Mouse (Mus musculus) limb, embryonic 11.5 days (tissue): Measurements from ENCODE around the gene Tfap4. TPM values are rescaled to one million over a fixed set of nuclear protein-coding genes. Genes with fewer than 3 reads are reported as not detected.

ENCODE experiments used
- ATAC-seq: fragments of 200-750 bp; cut with Nextera tagmentation; 2 replicates; pipeline ENCODE4 v1.8.0; 2017; ENCODE audit warnings: low read depth; ENCODE audit not compliant: insufficient number of reproducible peaks, low FRiP score, low TSS enrichment
- DNase-seq: peaks from one replicate; pipeline ENCODE4 v3.0.0-alpha.2; 2015; ENCODE audit warnings: low spot score
- H3K27ac ChIP-seq: fragments of 300-500 bp; sonication (generic); replicated peaks from 2 replicates; pipeline ENCODE4 v1.5.1; 2014; ENCODE audit warnings: low read depth, mild to moderate bottlenecking, low read length
- H3K27me3 ChIP-seq: fragments of 300-500 bp; sonication (generic); 2 replicates; pipeline ENCODE4 v1.6.1; 2014; ENCODE audit warnings: mild to moderate bottlenecking, low read length, mixed read lengths; ENCODE audit not compliant: control insufficient read depth, insufficient read depth
- H3K36me3 ChIP-seq: fragments of 300-500 bp; sonication (generic); 2 replicates; pipeline ENCODE4 v1.6.1; 2014; ENCODE audit warnings: mild to moderate bottlenecking, low read length, moderate library complexity, mixed read lengths; ENCODE audit not compliant: control insufficient read depth, insufficient read depth
- H3K4me1 ChIP-seq: fragments of 300-500 bp; sonication (generic); 2 replicates; pipeline ENCODE4 v1.6.1; 2014; ENCODE audit warnings: low read length, mixed read lengths; ENCODE audit not compliant: control insufficient read depth, insufficient read depth
- H3K4me2 ChIP-seq: fragments of 300-500 bp; sonication (generic); 2 replicates; pipeline ENCODE4 v1.6.1; 2014; ENCODE audit warnings: low read depth, mild to moderate bottlenecking, moderate library complexity; ENCODE audit not compliant: severe bottlenecking
- H3K4me3 ChIP-seq: fragments of 300-500 bp; sonication (generic); 2 replicates; pipeline ENCODE4 v1.5.1; 2014; ENCODE audit warnings: low read depth, low read length
- H3K9ac ChIP-seq: fragments of 300-500 bp; sonication (generic); 2 replicates; pipeline ENCODE4 v1.6.1; 2014; ENCODE audit warnings: mild to moderate bottlenecking, low read length
- H3K9me3 ChIP-seq: fragments of 300-500 bp; sonication (generic); 2 replicates; pipeline ENCODE4 v1.6.1; 2016; ENCODE audit warnings: low read length; ENCODE audit not compliant: control insufficient read depth
- WGBS: fragments of 180-500 bp; shearing (Covaris S2); extraction: QIAGEN DNeasy Blood & Tissue Kit; methylation state at CpG from one replicate; pipeline ENCODE4 v1.1.7; 2014; 5-methylcytosine and 5-hydroxymethylcytosine counted together
- polyA plus RNA-seq: library from polyadenylated mRNA; unstranded; fragments of >200 nt; fragmentation: Nextera tagmentation; extraction: Ambion mirVana; gene quantifications from 2 replicates; pipeline ENCODE4 v1.2.1, GENCODE M21; 2014

Tfap4 gene
- polyA plus RNA-seq, 1 experiment from 2014 or later, result 35.3 TPM

DNA sequence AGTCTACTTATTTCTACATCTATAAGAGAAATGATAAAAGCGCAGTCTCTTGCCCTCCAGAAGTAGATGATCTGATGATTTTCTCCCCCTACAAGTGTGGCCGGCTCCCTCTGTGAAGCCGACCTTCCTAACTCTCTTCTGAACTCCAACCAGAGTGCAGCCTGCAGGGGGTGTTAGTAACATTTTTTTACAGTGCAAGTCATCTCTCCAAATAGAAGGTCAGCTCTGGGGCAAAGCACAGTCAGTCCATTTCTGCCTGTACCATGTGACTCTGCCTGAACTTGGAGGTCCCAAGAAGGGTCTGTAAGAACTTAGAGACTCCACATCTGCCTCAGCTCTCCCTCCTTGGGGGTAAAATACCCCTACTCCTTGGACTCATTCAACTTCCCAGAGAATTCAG lies 45.3 kb downstream of the Tfap4 start:
- Histone ChIP-seq H3K4me3 (no peak overlapping the region), H3K4me2 (no peak overlapping the region), H3K9me3 (no peaks in the 10 kb centered on the region), H3K27ac (no peak overlapping the region), H3K27me3 (no peaks in the 10 kb centered on the region), H3K4me1 (no peaks in the 10 kb centered on the region), H3K9ac (no peak overlapping the region), H3K36me3 (no peaks in the 10 kb centered on the region)
- ATAC-seq (no peak), DNase-seq (no peak)
- 89% methylated on average over 3 of the region's 3 CpGs for WGBS

DNA sequence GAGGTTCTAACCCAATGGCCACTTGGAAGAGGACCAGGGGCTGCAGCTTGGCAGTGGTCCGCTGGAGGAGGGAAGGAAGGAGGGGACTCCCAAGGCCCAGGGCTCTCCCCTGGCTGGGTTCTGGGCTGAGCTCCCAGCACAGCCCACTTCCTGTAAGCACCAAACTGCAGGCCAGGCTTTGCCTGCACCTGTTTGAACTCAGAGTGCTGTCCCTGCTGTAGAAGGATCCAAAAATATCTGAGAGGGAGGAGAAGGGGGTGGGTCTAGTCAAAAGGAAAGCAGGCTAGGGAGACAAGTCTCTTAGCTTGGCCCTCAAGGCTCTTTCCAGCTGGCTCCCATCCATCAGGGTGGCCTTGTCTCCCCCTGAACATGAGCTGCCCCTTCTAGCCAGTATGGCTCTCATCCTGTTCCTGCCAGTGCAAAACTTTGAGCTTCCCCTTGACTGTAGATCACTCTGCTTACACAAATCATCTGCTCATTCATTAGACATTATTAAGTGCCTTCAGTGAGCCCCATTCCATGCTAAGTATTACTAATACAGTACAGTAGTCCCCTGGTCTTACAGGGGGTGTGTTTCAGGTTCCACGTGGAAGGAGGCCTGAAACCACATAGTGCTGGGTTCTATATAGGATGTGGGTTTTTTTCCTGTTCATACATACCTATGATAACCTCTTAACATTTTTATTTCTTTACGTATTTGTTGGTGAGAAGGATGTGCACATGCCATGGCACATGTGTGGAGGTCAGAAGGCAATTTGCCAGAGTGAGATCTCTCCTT lies 46.8 kb downstream of the Tfap4 start:
- Histone ChIP-seq H3K9ac (no peak overlapping the region), H3K4me2 (no peak overlapping the region), H3K9me3 (no peaks in the 10 kb centered on the region), H3K4me3 (no peak overlapping the region), H3K36me3 (no peaks in the 10 kb centered on the region), H3K27me3 (no peaks in the 10 kb centered on the region), H3K4me1 (no peaks in the 10 kb centered on the region), H3K27ac (no peak overlapping the region)
- DNase-seq (no peak), ATAC-seq (no peak)
- 78% methylated on average over 3 of the region's 3 CpGs for WGBS

- Histone ChIP-seq H3K4me3 (no peak overlapping the region), H3K4me2 (no peak overlapping the region), H3K4me1 (no peaks in the 10 kb centered on the region), H3K9ac (no peak overlapping the region), H3K27me3 (no peaks in the 10 kb centered on the region), H3K36me3 (no peaks in the 10 kb centered on the region), H3K9me3 (no peaks in the 10 kb centered on the region), H3K27ac (no peak overlapping the region)
- WGBS, result 79% methylated on average over 2 of the region's 2 CpGs
- no peak for ATAC-seq
- no peak for DNase-seq
Observed at GRCm38 (mm10) chr16:4511371-4511770, 48.3 kb downstream of the Tfap4 start.

GRCm38 (mm10) chr16:4506181-4506580 lies 53.5 kb downstream of the Tfap4 start:
- H3K36me3 ChIP-seq, result no peaks in the 10 kb centered on the region
- H3K27me3 ChIP-seq, result no peaks in the 10 kb centered on the region
- 81% methylated on average over 3 of the region's 3 CpGs for WGBS
- no peak overlapping the region for H3K27ac ChIP-seq
- no peaks in the 10 kb centered on the region for H3K9me3 ChIP-seq
- H3K4me2 ChIP-seq, result no peak overlapping the region
- no peak overlapping the region for H3K4me3 ChIP-seq
- no peak for DNase-seq
- no peak overlapping the region for H3K9ac ChIP-seq
- H3K4me1 ChIP-seq, result no peaks in the 10 kb centered on the region
- no peak for ATAC-seq

GRCm38 (mm10) chr16:4503495-4503894 lies 56.2 kb downstream of the Tfap4 start:
- WGBS, result 91% methylated on average over 1 of the region's 1 CpGs
- Histone ChIP-seq H3K4me3 (no peak overlapping the region), H3K36me3 (no peaks in the 10 kb centered on the region), H3K27ac (no peak overlapping the region), H3K27me3 (no peaks in the 10 kb centered on the region), H3K4me1 (no peaks in the 10 kb centered on the region), H3K9me3 (no peaks in the 10 kb centered on the region), H3K4me2 (no peak overlapping the region), H3K9ac (no peak overlapping the region)
- ATAC-seq, result no peak
- no peak for DNase-seq

DNA sequence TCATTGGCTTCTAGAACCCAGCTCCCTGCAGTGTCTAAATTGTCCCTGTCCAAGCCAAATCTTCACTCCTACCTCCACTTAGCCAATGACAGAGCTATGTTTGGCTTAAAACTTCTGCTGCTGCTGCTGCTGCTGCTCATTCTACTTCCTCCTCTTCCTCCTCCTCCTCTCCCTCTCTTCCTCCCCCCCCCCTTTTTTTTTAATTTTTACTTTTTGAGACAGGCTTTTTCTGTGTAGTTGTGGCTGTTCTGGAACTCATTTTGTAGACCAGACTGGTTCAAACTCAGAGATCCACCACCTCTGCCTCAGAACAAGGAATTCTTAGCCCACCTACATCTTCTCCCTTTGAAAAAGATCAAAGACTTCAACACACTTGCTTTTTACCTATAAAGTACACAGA lies 57.1 kb downstream of the Tfap4 start:
- Histone ChIP-seq H3K27ac (no peak overlapping the region), H3K9ac (no peak overlapping the region), H3K4me1 (no peaks in the 10 kb centered on the region), H3K4me2 (no peak overlapping the region), H3K27me3 (no peaks in the 10 kb centered on the region), H3K36me3 (no peaks in the 10 kb centered on the region), H3K9me3 (no peaks in the 10 kb centered on the region), H3K4me3 (no peak overlapping the region)
- DNase-seq (no peak), ATAC-seq (no peak)

DNA sequence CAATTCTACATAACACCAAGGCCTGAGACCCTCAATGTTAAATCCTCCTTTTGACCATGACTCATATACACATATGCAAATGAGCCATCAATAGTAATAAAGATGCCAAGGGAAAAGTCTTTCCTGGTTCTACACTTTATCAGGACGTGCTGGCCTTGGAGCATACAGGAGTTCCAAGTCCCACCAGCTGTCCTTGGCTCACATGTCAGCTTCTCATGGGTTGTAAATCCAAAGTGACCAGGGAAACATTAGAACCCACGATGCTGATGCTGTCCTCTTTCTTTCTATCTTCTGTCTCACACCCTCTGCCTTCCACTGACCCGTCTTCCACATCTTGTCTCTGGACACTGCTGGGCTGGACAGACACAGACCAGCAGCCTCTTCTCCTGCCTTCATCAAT lies 58.0 kb downstream of the Tfap4 start:
- no peak for ATAC-seq
- no peak overlapping the region for H3K4me3 ChIP-seq
- H3K9me3 ChIP-seq, result no peaks in the 10 kb centered on the region
- H3K27me3 ChIP-seq, result no peaks in the 10 kb centered on the region
- 86% methylated on average over 3 of the region's 3 CpGs for WGBS
- no peak for DNase-seq
- no peak overlapping the region for H3K9ac ChIP-seq
- no peaks in the 10 kb centered on the region for H3K36me3 ChIP-seq
- H3K27ac ChIP-seq, result no peak overlapping the region
- no peak overlapping the region for H3K4me2 ChIP-seq
- no peaks in the 10 kb centered on the region for H3K4me1 ChIP-seq

DNA sequence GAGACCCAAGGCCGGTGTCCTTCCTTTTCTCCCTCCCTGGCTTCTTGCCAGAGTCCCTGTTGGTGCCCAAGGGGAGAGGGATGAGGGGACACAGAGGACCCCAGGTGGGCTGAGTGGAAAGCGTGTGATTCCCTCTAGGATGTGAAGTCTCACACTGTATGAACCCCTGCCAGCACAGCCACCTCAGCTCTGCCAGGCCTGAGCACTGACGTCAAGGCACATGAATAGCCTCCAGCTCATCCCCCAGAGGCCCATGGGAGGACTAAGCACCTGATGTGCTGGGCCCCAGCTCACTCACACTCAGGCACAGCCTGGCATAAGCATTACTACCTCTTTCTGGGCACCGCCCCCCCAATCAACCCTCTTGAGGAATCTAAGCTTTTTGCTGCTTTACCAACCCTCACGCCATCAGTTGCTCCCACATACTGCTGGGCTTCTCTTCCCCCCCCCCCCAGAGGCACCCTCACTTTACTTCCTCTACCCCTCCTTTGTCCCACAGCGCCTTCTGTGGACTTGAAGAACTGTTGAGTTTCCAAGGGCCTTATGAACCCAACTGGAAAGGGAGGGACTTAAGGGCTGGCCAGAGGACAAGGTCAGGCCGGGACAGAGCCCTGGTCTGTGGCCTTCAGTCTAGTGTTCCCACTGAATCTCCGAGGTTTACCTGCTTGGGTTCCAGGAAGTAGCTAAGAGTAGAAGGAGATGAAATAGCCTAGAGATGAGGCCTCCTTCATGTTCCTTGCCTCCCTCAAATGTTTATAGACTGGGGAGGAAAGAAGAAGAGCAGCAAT lies 58.9 kb downstream of the Tfap4 start:
- H3K27ac ChIP-seq, result no peak overlapping the region
- H3K27me3 ChIP-seq, result no peaks in the 10 kb centered on the region
- no peak overlapping the region for H3K4me3 ChIP-seq
- no peak overlapping the region for H3K9ac ChIP-seq
- H3K4me1 ChIP-seq, result no peaks in the 10 kb centered on the region
- no peak for DNase-seq
- ATAC-seq, result no peak
- H3K36me3 ChIP-seq, result no peaks in the 10 kb centered on the region
- no peaks in the 10 kb centered on the region for H3K9me3 ChIP-seq
- 81% methylated on average over 8 of the region's 8 CpGs for WGBS
- no peak overlapping the region for H3K4me2 ChIP-seq
